Mouse (Mus musculus) right cerebral cortex, adult 2 months (tissue): ENCODE measurements around the gene Rarg.

Source experiments
- DNase-seq, 2 experiments: peaks; one replicate each; pipeline ENCODE4 v3.0.0; 2021 to 2022; ENCODE audit warnings: low spot score in 2 of 2

Rarg gene

GRCm38 (mm10) chr15:102257202-102258075 lies at the start of gene Rarg:
Rarg (minus strand) TSS chr15:102257517.
- DNase-seq: peak in 1 of 2 experiments; percentile 25

GRCm38 (mm10) chr15:102302542-102302941 lies 45.2 kb upstream of the Rarg start:
- no peak for DNase-seq

DNA sequence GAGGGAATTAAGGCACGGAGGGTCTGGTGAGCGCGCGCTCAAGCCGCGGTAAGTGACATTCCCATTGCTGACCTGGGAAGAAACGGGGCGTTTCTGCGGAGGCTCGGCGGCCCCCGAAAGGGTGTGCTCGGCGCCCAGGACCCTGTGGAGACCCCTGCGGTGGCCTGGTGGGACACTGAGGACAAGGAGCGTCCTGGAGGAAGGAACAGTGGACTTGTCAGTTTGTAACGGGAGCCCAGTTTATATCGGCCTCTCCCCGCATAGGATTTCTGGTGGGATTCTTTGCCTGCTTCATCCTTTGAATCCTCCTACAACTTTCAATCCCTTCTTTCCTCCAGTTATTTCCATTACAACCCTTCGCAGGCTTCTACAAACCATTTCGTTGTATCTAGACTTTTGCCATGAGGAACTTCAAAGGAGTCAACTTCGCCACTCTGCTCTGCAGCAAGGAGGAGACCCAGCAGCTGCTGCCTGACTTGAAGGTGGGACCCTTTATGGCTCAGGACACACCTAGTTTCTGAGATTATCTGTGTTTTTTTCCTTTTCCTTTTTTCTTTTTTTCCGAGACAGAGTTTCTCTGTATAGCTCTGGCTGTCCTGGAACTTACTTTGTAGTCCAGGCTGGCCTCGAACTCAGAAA lies 39.2 kb upstream of the Rarg start:
- DNase-seq: no peak

- peak; percentile 95 to 97 for DNase-seq
These were observed 38.5 kb upstream of the Rarg start, which contains the start of gene Espl1 for GRCm38 (mm10) chr15:102295633-102296367. Espl1 (plus strand) TSS chr15:102296266.

DNA sequence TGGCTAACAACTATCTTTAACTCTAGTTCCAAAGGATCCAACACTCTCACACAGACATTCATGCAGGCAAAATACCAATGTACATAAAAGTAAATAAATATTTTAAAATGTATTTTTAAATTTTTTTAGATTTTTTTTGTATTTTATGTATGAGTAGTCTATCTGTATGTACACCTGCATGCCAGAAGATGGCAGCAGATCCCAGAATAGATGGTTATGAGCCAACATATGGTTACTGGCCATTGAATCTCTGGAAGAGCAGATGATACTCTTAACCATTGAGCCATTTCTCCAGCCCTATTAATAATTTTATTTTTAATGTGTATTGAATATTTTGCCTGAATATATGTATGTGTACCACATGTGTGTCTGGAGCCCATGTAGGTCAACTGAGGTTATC lies 30.1 kb upstream of the Rarg start:
- DNase-seq: no peak

DNA sequence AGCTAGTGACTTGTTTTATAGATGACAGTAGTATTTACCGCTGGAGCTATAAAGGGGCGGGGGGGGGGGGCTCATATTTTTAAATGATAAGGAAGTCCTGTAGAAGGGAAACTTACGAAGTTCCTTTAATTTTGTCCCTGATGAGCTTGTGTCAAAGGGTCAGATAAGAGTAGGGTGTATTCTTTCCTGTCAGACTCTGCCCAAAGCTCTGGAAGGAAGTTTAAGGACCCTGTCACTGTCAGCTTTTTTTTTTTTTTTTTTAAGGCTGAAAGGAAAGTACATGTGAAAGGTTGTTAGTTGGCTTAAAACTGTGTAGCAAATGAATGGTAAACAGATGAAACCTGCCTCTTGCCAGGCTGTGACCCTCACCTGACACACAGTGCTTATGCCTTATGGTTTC lies 26.3 kb upstream of the Rarg start:
- no peak for DNase-seq

DNA sequence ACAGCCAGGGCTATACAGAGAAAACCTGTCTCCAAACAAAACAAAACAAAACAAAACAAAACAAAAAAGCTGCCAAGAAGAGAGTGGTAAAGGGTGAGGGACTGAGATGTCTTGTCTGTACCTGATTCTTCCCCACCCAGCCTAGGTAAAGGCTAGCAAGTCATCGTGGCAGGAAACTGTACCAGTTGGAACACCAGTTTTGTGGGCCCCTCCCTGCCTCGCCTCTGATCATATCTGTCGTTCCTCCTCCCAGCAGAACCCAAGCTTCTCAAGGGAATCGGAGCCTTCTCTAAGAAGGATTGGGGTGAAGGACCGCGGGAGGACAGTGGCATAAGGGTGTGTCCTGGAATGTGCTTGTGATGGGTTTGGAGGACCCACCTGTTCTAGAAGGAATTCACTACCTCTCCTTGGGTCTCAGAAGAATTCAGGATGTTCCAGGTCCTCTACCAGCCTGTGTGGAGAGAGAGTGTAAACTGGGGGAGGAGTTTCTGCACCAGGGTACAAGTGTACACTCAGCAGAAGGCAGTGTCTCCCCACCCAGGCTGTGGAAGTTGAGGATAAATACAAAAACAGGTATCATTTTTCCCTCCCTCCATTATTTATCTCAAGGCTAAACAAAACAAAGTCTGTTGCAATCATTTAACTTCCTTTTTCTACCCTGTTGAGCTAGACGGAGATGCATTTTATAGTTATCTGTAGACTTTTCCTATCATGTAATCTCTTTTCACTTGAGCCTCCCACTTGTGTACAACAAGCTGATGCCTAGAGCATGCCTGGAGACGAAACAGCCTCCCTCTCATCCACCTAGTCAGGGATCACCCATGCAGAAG lies 25.4 kb upstream of the Rarg start:
- no peak for DNase-seq

- no peak for DNase-seq
These were observed 23.3 kb upstream of the Rarg start for GRCm38 (mm10) chr15:102280623-102281022.

- no peak for DNase-seq
These were observed 22.6 kb upstream of the Rarg start for GRCm38 (mm10) chr15:102279783-102280520.

DNA sequence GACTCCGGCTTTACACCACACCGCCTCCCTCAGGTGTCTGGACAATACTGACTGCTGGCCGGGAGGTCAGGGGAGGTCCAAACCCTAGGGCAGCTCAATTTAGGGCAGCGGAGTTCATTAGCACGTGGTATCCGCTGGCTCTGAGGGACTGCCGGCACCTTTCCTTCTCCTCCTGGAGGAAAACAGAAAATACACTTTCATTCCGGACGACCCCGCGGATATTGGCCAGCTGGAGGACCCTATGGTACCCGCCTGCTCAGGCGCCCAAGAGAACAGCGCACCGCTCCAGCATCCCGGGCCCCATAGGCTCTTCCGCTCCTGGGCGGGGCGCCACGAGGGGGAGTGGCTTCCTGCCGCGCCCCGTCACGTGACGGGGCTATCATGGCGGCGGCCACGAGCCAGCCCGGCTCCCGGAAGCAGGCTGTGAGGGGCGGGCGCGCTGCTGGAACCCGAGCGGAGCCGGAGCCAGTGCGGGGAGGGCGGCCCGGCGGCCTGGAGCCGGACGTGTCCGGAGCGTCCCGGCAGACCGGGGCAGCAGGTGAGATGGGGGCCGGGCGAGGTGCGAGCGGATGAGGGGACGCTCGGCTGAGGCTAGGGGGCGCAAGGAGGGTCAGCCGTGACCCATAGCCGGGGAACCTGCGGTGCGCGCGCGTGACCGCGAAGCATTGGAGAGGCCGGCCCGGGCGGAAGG lies 21.9 kb upstream of the Rarg start, which contains the start of gene Mfsd5:
TSS of gene Mfsd5 (plus strand) at position 363 of the 691 bp plus-strand sequence.
- DNase-seq: peak; percentile 76 to 84

DNA sequence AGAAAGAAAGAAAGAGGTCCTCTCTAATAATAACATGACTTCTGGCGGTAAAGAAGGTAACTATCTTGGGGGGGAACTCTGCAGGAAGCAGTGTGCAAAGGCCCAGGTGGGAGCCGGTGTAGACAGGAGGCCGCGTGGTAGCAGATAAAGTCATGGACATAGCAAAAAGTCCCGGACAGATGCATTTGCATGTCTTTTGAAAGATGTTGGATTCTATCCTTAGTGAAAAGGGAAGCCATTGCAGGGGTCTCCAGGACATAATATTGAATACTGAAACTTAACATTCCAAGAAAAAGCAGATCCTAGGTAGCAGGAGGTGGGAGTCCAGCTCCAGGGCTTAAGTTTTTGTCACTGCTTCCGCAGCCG lies 21.4 kb upstream of the Rarg start:
- no peak for DNase-seq

DNA sequence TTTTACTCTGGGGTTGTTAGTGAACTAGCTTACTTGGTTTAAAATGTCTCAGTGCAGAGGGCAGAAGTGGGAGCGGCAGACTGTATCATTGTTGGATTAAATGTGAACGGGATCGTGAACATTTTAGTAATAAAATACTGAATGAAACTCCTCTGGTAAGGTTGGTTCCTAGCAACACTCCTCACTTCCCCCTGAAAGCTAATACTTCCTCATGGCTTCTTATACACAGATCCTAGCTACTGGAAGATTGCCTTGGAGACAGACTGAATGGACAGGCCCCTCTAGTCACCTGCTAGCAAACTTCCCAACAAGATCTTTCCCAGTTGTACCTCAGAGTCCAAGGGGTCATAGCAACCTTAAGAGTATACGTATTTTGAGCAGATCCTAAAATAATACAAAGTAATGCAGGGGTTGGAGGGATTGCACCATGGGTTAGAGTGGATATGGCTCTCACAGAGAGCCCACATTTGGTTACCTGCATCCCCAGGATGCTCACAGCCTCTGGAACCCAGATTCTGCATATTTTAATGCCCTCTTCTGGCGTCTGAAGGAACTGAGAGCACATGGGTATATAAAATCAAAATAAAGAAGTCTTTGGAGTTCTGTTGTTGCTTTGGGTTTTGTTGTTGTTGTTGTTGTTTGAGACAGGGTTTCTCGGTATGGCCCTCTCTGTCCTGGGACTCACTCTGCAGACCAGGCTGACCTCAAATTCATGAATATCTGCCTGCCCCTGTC lies 16.8 kb upstream of the Rarg start:
- DNase-seq: no peak

- no peak for DNase-seq
These were observed 14.1 kb upstream of the Rarg start for GRCm38 (mm10) chr15:102271441-102271840.

DNA sequence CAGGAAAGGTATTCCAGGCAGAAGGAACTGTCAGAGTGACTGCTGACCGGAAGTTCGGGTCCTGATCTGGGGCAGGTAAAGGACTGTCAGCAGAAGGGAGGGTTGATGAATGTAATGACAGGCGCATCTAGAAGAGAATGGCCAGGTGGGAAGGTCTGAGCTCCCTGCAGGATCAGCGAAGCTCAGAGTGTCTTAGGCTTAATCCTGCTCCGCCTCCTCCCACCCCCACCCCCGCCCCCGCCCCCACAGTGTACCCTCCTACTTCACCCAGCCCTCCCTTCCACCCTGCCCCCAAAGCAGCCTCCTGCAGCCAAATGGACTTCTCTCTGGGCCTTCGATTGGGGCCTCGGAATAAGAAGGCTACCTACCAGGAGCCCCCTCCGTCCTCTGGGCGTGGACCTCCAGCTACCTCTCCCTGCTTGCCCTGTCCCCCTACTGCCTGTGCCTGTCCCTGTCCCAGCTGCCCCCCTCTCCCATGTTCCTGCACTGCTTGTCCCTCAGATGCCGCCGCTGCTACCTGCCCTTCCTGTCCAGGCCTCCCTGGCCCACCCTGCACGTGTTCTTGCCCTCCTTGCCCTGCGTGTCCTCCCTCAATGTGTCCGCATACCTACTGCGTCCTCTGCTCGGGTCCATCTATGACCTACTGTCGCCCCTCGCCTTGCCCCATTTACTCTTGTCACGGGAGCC lies 13.1 kb upstream of the Rarg start, which contains the start of gene Gm9918:
TSS of gene Gm9918 (plus strand) at position 290 of the 687 bp plus-strand sequence.
- DNase-seq: no peak

DNA sequence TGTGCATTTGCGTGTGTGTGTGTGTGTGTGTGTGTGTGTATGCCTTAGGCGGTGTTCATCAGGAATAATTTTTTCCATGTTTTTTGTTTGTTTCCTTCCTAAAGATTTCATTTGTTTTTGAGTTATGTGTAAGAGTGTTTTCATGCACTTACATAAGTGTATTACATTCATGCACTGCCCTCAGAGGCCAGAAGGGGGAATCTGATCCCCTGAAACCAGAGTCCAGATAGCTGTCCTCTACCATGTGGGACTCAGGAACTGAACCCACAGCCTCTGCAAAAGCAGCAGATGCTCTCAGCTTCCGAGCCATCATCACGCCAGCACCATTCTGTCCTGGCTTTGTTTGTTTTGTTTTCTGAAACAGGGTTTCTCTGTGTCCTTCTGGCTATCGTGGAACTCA lies 8.2 kb upstream of the Rarg start:
- no peak for DNase-seq

GRCm38 (mm10) chr15:102263037-102263436 lies 5.7 kb upstream of the Rarg start:
- no peak for DNase-seq

GRCm38 (mm10) chr15:102262582-102262981 lies 5.3 kb upstream of the Rarg start:
- peak; percentile 42 to 65 for DNase-seq

GRCm38 (mm10) chr15:102258581-102259253 lies 1.4 kb upstream of the Rarg start:
- DNase-seq: no peak
